Mouse (Mus musculus): ENCODE results near the gene Mogs. TPM values are rescaled to one million over a fixed set of nuclear protein-coding genes. Genes with fewer than 3 reads are reported as not detected.

Gene Mogs
- 45.0 and 45.6 TPM in 2 replicates for polyA plus RNA-seq (2015; fragmentation: Nextera tagmentation; extraction: Ambion mirVana)

- Histone ChIP-seq H3K4me3 (peak within 1 kb of the TSS; percentile 91), H3K36me3 (peaks cover 37% of the 10 kb centered on the region), H3K9me3 (no peaks in the 10 kb centered on the region), H3K9ac (peak within 1 kb of the TSS; percentile 94), H3K4me2 (peak within 1 kb of the TSS; percentile 96), H3K27ac (peak within 1 kb of the TSS; percentile 86), H3K4me1 (peaks cover 46% of the 10 kb centered on the region), H3K27me3 (no peaks in the 10 kb centered on the region)
- ATAC-seq (ENCODE audit: insufficient number of reproducible peaks, insufficient read depth, low FRiP score, low TSS enrichment, low read depth): peak; percentile 81
- WGBS: 1% methylated on average over 40 of the region's 58 CpGs
Measured at GRCm38 (mm10) chr6:83115011-83115671, at the start of gene Mogs. Gene Mogs, plus strand, starts transcription at chr6:83115496.

GRCm38 (mm10) chr6:83065995-83066394 lies 49.3 kb upstream of the Mogs start:
- H3K9ac ChIP-seq: no peak overlapping the region
- no peak overlapping the region for H3K4me2 ChIP-seq
- ATAC-seq (ENCODE audit: insufficient number of reproducible peaks, insufficient read depth, low FRiP score, low TSS enrichment, low read depth): no peak
- H3K27ac ChIP-seq: no peak overlapping the region
- H3K27me3 ChIP-seq: peaks cover 100% of the 10 kb centered on the region
- peaks cover 28% of the 10 kb centered on the region for H3K4me1 ChIP-seq
- H3K4me3 ChIP-seq: no peak overlapping the region
- no peaks in the 10 kb centered on the region for H3K36me3 ChIP-seq
- 45% methylated on average over 8 of the region's 8 CpGs for WGBS
- no peaks in the 10 kb centered on the region for H3K9me3 ChIP-seq

DNA sequence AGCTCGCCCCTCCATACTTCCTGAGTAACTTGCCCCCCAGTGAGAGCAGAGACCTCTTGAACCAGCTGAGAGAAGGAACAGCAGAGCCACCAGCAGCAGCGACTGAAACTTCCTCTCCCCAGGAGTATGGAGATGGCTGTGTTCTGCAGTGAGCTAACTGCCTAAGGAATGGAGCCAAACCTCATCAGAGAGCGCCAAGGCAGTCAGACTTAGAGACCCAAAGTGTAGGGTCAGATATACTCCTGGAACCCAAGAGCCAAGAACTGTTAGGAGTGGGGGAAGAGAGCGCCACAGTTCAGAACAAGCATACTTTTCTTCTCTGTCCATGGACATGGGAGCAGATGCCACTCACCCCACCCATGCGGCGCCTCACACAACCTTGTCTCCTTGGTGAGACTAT lies 48.9 kb upstream of the Mogs start:
- Histone ChIP-seq H3K36me3 (no peaks in the 10 kb centered on the region), H3K4me3 (no peak overlapping the region), H3K4me2 (no peak overlapping the region), H3K27ac (no peak overlapping the region), H3K27me3 (peaks cover 100% of the 10 kb centered on the region), H3K9ac (no peak overlapping the region), H3K4me1 (peaks cover 32% of the 10 kb centered on the region), H3K9me3 (no peaks in the 10 kb centered on the region)
- WGBS: 30% methylated on average over 6 of the region's 6 CpGs
- ATAC-seq (ENCODE audit: insufficient number of reproducible peaks, insufficient read depth, low FRiP score, low TSS enrichment, low read depth): no peak

GRCm38 (mm10) chr6:83068221-83068620 lies 47.1 kb upstream of the Mogs start:
- H3K9me3 ChIP-seq: no peaks in the 10 kb centered on the region
- no peak overlapping the region for H3K27ac ChIP-seq
- H3K4me3 ChIP-seq: peak overlapping the region; percentile 33; the same call in 1 of the 2 replicates
- H3K27me3 ChIP-seq: peaks cover 100% of the 10 kb centered on the region
- peaks cover 35% of the 10 kb centered on the region for H3K4me1 ChIP-seq
- no peaks in the 10 kb centered on the region for H3K36me3 ChIP-seq
- H3K9ac ChIP-seq: no peak overlapping the region
- H3K4me2 ChIP-seq: no peak overlapping the region
- ATAC-seq (ENCODE audit: insufficient number of reproducible peaks, insufficient read depth, low FRiP score, low TSS enrichment, low read depth): no peak
- 4% methylated on average over 8 of the region's 8 CpGs for whole genome bisulfite sequencing

- Histone ChIP-seq H3K4me3 (peak overlapping the region; percentile 33), H3K36me3 (no peaks in the 10 kb centered on the region), H3K27ac (no peak overlapping the region), H3K4me1 (peaks cover 35% of the 10 kb centered on the region), H3K9me3 (no peaks in the 10 kb centered on the region), H3K27me3 (peaks cover 99% of the 10 kb centered on the region), H3K9ac (no peak overlapping the region), H3K4me2 (peak overlapping the region; percentile 41)
- 2% methylated on average over 80 of the region's 81 CpGs for WGBS
- no peak for ATAC-seq (ENCODE audit: insufficient number of reproducible peaks, insufficient read depth, low FRiP score, low TSS enrichment, low read depth)
Measured at GRCm38 (mm10) chr6:83068706-83069487, 46.4 kb upstream of the Mogs start.

DNA sequence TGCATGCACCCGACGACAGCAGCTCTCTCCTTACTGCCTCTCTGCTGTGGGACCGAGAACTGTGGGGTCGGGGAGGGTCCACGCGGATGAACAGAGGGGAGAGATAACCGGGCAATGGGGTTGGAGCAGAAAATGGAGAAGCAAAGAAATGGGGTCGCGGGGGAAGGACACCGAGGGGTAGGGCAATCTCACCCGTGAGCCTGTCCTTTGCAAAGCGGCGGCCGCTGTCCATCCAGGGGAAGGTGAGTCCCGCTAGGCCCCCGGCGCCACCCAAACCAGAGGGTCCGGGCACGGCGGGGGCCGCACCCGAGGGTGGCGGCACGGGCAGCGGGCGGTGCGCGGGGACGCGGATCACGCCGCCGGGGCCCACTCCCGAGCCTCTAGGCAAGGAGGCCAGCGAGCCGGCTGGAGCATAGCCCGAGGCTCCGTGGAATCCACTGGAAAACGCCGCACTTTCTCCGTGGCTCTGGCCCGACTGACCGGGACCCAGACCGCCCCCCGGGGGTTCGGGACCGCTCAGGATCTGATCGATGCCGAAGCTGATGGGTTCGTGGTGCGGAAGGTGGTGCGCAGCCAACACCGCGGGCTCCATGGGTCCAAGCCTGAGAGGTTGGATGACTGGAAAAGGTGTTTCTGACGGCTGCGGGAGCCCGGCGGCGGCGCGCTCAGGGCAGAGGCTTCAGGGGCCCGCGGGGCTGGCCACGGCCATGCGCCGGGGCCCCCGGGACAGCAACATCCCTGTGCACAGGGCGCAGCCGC lies 45.6 kb upstream of the Mogs start:
- Histone ChIP-seq H3K4me3 (peak overlapping the region; percentile 33), H3K4me1 (peaks cover 35% of the 10 kb centered on the region), H3K27ac (no peak overlapping the region), H3K9me3 (no peaks in the 10 kb centered on the region), H3K9ac (0 out of 2 replicates have a peak overlapping the region, but pooled peaks have one; percentile 27), H3K36me3 (no peaks in the 10 kb centered on the region), H3K4me2 (peak overlapping the region; percentile 54), H3K27me3 (peaks cover 99% of the 10 kb centered on the region)
- WGBS: under 1% methylated on average over 66 of the region's 69 CpGs
- ATAC-seq (ENCODE audit: insufficient number of reproducible peaks, insufficient read depth, low FRiP score, low TSS enrichment, low read depth): no peak; the same call in 1 of the 2 replicates

GRCm38 (mm10) chr6:83070247-83070310 lies 45.2 kb upstream of the Mogs start, which contains the start of gene Tlx2:
Gene Tlx2, minus strand, starts transcription at chr6:83070293.
- WGBS: 1% methylated on average over 10 of the region's 10 CpGs
- H3K9ac ChIP-seq: 0 out of 2 replicates have a peak within 1 kb of the TSS, but pooled peaks have one; percentile 27
- no peak for ATAC-seq (ENCODE audit: insufficient number of reproducible peaks, insufficient read depth, low FRiP score, low TSS enrichment, low read depth)

DNA sequence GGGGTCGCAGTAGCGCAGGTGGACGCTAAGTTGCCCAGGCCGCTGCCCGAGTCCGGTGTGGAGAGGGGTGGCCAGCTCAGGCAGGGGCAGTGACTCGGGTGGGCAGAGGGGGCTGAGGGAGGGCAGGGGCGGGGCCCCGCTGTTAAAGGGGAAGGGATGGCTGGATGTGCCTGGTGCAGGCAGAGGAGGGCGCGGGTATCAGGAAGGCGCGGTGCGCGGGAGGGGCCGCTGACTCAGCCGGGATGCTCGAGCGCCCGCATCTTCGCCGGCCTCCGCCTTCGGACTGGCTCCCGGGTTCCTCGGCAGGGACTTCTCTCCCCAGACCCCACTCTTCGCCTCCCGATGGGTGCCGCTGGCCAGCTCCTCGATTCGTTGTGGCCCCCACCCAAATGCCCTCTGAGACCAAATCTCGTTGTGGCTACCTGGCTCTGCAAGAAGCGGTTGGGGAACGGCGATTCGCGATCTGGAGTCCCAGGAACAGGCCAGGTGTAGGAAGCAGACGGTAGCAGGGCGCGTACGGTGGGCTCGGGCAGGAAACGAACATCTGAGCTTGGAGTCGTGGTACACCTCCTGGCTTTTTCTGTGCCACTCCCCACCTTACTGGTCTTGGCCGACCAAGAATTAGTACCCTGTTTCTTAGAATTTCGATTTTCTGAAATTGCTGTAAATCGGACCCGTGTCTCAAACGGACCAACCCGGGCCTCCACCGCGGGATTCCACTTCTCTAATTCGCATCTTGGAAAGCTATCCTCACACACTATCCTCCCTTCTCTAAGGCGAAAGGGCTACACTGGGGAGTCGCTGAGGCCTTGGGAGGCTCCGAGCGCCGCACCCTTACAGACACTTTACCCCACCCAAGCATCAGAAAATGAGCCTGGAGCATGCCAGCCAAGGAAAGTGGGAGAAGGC lies 44.7 kb upstream of the Mogs start:
- Histone ChIP-seq H3K9me3 (no peaks in the 10 kb centered on the region), H3K9ac (0 out of 2 replicates have a peak overlapping the region, but pooled peaks have one; percentile 27), H3K4me2 (peak overlapping the region; percentile 54), H3K4me3 (peak overlapping the region; percentile 33), H3K27ac (no peak overlapping the region), H3K36me3 (no peaks in the 10 kb centered on the region), H3K4me1 (peaks cover 35% of the 10 kb centered on the region), H3K27me3 (peaks cover 99% of the 10 kb centered on the region)
- no peak for ATAC-seq (ENCODE audit: insufficient number of reproducible peaks, insufficient read depth, low FRiP score, low TSS enrichment, low read depth)
- 1% methylated on average over 58 of the region's 58 CpGs for WGBS

More at GRCm38 (mm10) chr6:83070247-83070310, 45.2 kb upstream of the Mogs start, which contains the start of gene Tlx2:
- Histone ChIP-seq H3K36me3 (no peaks in the 10 kb centered on the region), H3K27ac (no peak within 1 kb of the TSS), H3K4me2 (peak within 1 kb of the TSS; percentile 54), H3K4me1 (peaks cover 35% of the 10 kb centered on the region), H3K4me3 (peak within 1 kb of the TSS; percentile 33), H3K9me3 (no peaks in the 10 kb centered on the region), H3K27me3 (peaks cover 99% of the 10 kb centered on the region)

- Histone ChIP-seq H3K4me1 (peaks cover 35% of the 10 kb centered on the region), H3K27ac (no peak overlapping the region), H3K9ac (no peak overlapping the region), H3K36me3 (no peaks in the 10 kb centered on the region), H3K9me3 (no peaks in the 10 kb centered on the region), H3K27me3 (peaks cover 97% of the 10 kb centered on the region), H3K4me3 (peak overlapping the region; percentile 33), H3K4me2 (peak overlapping the region; percentile 54)
- 0 out of 2 replicates have a peak, but pooled peaks have one; percentile 29 for ATAC-seq (ENCODE audit: insufficient number of reproducible peaks, insufficient read depth, low FRiP score, low TSS enrichment, low read depth)
- WGBS: under 1% methylated on average over 24 of the region's 24 CpGs
Measured at GRCm38 (mm10) chr6:83071220-83071619, 44.1 kb upstream of the Mogs start.

DNA sequence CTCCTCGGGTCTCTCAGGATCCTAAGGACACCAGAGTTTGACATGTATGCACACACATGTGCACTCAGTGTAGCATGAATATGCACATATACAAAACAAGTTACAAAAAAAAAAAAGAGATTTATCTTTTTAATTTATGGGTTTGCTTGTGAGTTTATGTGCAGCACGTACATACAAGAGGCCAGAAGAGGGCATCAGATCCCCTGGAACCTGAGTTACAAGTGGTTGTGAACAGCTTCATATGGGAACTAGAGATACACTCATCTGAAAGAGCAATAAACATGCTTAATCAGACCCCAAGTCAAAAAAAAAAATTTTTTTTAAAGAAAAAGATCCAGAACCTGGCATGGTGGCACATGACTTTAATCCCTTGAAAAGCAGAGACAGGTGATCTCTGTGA lies 40.3 kb upstream of the Mogs start:
- H3K36me3 ChIP-seq: peaks cover 5% of the 10 kb centered on the region
- no peak for ATAC-seq (ENCODE audit: insufficient number of reproducible peaks, insufficient read depth, low FRiP score, low TSS enrichment, low read depth)
- H3K27me3 ChIP-seq: peaks cover 64% of the 10 kb centered on the region
- no peaks in the 10 kb centered on the region for H3K9me3 ChIP-seq
- H3K4me3 ChIP-seq: no peak overlapping the region
- H3K9ac ChIP-seq: no peak overlapping the region
- no peak overlapping the region for H3K4me2 ChIP-seq
- H3K27ac ChIP-seq: no peak overlapping the region
- WGBS: 22% methylated on average over 2 of the region's 2 CpGs
- H3K4me1 ChIP-seq: peaks cover 35% of the 10 kb centered on the region

Measured in embryonic facial prominence, embryonic 13.5 days (tissue).